Mouse (Mus musculus) hindbrain, embryonic 12.5 days (tissue): ENCODE measurements around the gene Olfr1333. TPM values are rescaled to one million over a fixed set of nuclear protein-coding genes. Genes with fewer than 3 reads are reported as not detected.
"Not testable (repeated sequence)": the region's sequence is repeated elsewhere in the genome, so short reads cannot be mapped to it uniquely, and the experiment has no call there.

Experiments used
- ATAC-seq: fragments of 200-750 bp; cut with Nextera tagmentation; 2 replicates; pipeline ENCODE4 v1.8.0; 2017; ENCODE audit warnings: moderate TSS enrichment; ENCODE audit not compliant: low FRiP score
- H3K27ac ChIP-seq: fragments of 300-500 bp; sonication (generic); 2 replicates; pipeline ENCODE4 v1.5.1; 2016; ENCODE audit warnings: mild to moderate bottlenecking
- H3K27me3 ChIP-seq: fragments of 300-500 bp; sonication (generic); 2 replicates; pipeline ENCODE4 v1.6.1; 2016; ENCODE audit warnings: mild to moderate bottlenecking
- H3K36me3 ChIP-seq: fragments of 300-500 bp; sonication (generic); 2 replicates; pipeline ENCODE4 v1.6.1; 2016; ENCODE audit warnings: mild to moderate bottlenecking
- H3K4me1 ChIP-seq: fragments of 300-500 bp; sonication (generic); 2 replicates; pipeline ENCODE4 v1.6.1; 2016
- H3K4me2 ChIP-seq: fragments of 300-500 bp; sonication (generic); replicated peaks from 2 replicates; pipeline ENCODE4 v1.6.1; 2016; ENCODE audit warnings: mild to moderate bottlenecking
- H3K4me3 ChIP-seq: fragments of 300-500 bp; sonication (generic); 2 replicates; pipeline ENCODE4 v1.5.1; 2016; ENCODE audit warnings: mild to moderate bottlenecking
- H3K9ac ChIP-seq: fragments of 300-500 bp; sonication (generic); 2 replicates; pipeline ENCODE4 v1.6.1; 2016; ENCODE audit warnings: mild to moderate bottlenecking, moderate library complexity
- H3K9me3 ChIP-seq: fragments of 300-500 bp; sonication (generic); replicated peaks from 2 replicates; pipeline ENCODE4 v1.6.1; 2016; ENCODE audit warnings: mild to moderate bottlenecking
- WGBS: fragments of 180-500 bp; shearing (Covaris S2); methylation state at CpG from one replicate; pipeline ENCODE4 v1.1.7; 2016; 5-methylcytosine and 5-hydroxymethylcytosine counted together
- polyA plus RNA-seq: library from polyadenylated mRNA; unstranded; fragments of >200 nt; fragmentation: Nextera tagmentation; extraction: Ambion mirVana; gene quantifications from 2 replicates; pipeline ENCODE4 v1.2.1, GENCODE M21; 2016

Gene Olfr1333
- not detected in 2 replicates for polyA plus RNA-seq

- Histone ChIP-seq H3K9ac (no peak within 1 kb of the TSS), H3K4me1 (no peaks in the 10 kb centered on the region), H3K27me3 (no peaks in the 10 kb centered on the region), H3K9me3 (no peaks in the 10 kb centered on the region), H3K4me3 (no peak within 1 kb of the TSS), H3K27ac (no peak within 1 kb of the TSS), H3K4me2 (no peak within 1 kb of the TSS), H3K36me3 (no peaks in the 10 kb centered on the region)
- WGBS, result 100% methylated on average over 1 of the region's 1 CpGs
- ATAC-seq, result no peak
Observed at GRCm38 (mm10) chr4:118836179-118836578, at the start of gene Olfr1333. TSS of gene Olfr1333 (minus strand) at chr4:118836279.

DNA sequence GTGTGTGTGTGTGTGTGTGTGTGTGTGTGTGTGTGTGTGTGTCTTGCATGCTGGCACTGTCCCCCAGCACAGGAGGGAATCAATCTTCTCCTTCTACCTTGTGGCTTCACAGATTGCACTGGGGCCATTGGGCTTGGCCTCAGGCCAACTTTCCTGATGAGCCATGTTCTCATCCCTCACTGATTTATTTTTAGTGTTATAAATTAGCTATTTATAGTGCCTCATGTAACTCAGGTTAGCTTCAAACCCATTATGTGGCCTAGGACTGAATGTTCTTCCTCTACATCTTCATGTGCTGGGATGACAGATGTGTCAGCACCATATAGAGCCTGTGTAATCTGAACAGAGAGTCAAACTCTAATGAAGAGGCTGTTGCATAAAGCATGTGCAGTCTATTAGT is 31.5 kb upstream of the Olfr1333 start:
- no peak overlapping the region for H3K9ac ChIP-seq
- no peaks in the 10 kb centered on the region for H3K4me1 ChIP-seq
- H3K27me3 ChIP-seq, result no peaks in the 10 kb centered on the region
- no peaks in the 10 kb centered on the region for H3K36me3 ChIP-seq
- H3K4me3 ChIP-seq, result no peak overlapping the region
- no peak overlapping the region for H3K4me2 ChIP-seq
- no peak overlapping the region for H3K27ac ChIP-seq
- no peaks in the 10 kb centered on the region for H3K9me3 ChIP-seq
- no peak for ATAC-seq

DNA sequence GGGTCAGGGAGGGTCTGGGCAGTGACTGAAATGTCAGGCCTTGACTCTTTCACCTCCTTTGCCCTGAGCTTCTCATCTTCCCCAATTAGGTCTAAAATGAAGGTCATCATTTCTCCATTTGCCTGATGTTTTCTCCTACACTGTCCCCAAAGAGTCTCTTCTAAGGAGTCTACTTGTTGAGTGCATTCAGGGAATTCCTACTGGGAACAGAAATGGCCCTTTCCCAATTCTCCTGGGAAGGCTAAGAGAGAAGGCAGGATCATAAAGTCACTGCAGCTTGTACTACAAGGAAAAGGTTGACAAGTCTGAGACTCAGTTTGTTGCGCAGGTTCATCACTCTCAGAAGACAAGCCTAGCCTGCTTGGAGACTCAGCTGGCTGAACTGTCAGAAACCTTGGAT is 28.3 kb upstream of the Olfr1333 start, which contains the start of gene Olfr1331:
Gene Olfr1331, plus strand, starts transcription at position 301 of the 400 bp plus-strand sequence.
- H3K4me1 ChIP-seq, result no peaks in the 10 kb centered on the region
- no peak within 1 kb of the TSS for H3K27ac ChIP-seq
- no peak within 1 kb of the TSS for H3K4me2 ChIP-seq
- no peaks in the 10 kb centered on the region for H3K27me3 ChIP-seq
- H3K9me3 ChIP-seq, result no peaks in the 10 kb centered on the region
- no peak for ATAC-seq
- 91% methylated on average over 1 of the region's 1 CpGs for WGBS
- H3K9ac ChIP-seq, result no peak within 1 kb of the TSS
- no peak within 1 kb of the TSS for H3K4me3 ChIP-seq
- H3K36me3 ChIP-seq, result no peaks in the 10 kb centered on the region

DNA sequence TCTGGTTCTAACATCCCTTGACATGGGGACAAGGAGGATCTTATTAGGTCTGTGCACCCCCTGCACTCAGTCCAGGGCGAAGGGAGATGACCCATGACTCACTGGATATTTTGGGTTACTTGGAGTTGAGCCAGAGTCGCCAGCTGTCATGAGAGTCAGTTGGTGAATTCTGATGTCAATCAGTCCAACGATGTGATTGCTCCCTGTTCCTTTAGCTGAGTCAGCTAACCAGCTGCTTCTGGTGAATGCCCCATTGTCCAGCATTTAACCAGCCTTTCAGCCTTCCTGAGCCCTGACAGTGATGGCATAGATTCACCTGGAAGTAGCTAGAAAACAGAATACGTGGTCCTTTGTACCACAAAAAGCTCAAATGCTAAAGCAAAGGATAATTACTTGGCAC is 26.6 kb upstream of the Olfr1333 start:
- H3K4me3 ChIP-seq, result no peak overlapping the region
- no peaks in the 10 kb centered on the region for H3K4me1 ChIP-seq
- H3K27ac ChIP-seq, result no peak overlapping the region
- H3K27me3 ChIP-seq, result no peaks in the 10 kb centered on the region
- no peak for ATAC-seq
- no peak overlapping the region for H3K9ac ChIP-seq
- H3K9me3 ChIP-seq, result no peaks in the 10 kb centered on the region
- WGBS, result 45% methylated on average over 4 of the region's 4 CpGs
- no peak overlapping the region for H3K4me2 ChIP-seq
- H3K36me3 ChIP-seq, result no peaks in the 10 kb centered on the region

DNA sequence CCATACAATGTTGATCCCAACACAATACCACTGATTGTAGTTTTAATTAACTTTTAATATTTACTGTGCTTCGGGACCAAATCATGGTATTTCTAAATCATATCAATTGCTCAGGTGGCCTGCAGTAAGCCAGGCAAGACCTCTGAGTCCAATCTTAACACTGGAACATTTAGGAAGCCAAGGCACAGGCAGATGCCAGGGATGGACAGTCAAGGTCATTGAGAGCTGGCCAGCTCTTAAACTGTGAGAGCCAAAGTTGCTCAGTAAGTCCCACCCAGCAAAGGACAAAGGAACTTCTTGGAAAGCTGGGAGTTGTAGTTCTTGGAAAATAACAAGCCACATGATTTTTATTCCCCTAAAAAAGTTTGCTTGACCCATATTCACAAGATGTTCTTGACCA is 25.7 kb upstream of the Olfr1333 start:
- Histone ChIP-seq H3K27ac (no peak overlapping the region), H3K36me3 (no peaks in the 10 kb centered on the region), H3K9ac (no peak overlapping the region), H3K27me3 (no peaks in the 10 kb centered on the region), H3K9me3 (no peaks in the 10 kb centered on the region), H3K4me1 (no peaks in the 10 kb centered on the region), H3K4me3 (no peak overlapping the region), H3K4me2 (no peak overlapping the region)
- WGBS, result 82% methylated on average over 1 of the region's 1 CpGs
- no peak for ATAC-seq

GRCm38 (mm10) chr4:118818921-118819320 is 17.2 kb downstream of the Olfr1333 start:
- H3K9ac ChIP-seq, result no peak overlapping the region
- no peaks in the 10 kb centered on the region for H3K36me3 ChIP-seq
- H3K27me3 ChIP-seq, result no peaks in the 10 kb centered on the region
- ATAC-seq, result no peak
- no peaks in the 10 kb centered on the region for H3K4me1 ChIP-seq
- H3K4me2 ChIP-seq, result no peak overlapping the region
- H3K9me3 ChIP-seq, result no peaks in the 10 kb centered on the region
- H3K27ac ChIP-seq, result no peak overlapping the region
- WGBS, result 97% methylated on average over 1 of the region's 1 CpGs
- H3K4me3 ChIP-seq, result no peak overlapping the region

- no peak within 1 kb of the TSS for H3K27ac ChIP-seq
- H3K9me3 ChIP-seq, result no peaks in the 10 kb centered on the region
- no peaks in the 10 kb centered on the region for H3K4me1 ChIP-seq
- no peak within 1 kb of the TSS for H3K4me2 ChIP-seq
- H3K4me3 ChIP-seq, result no peak within 1 kb of the TSS
- no peak within 1 kb of the TSS for H3K9ac ChIP-seq
- H3K36me3 ChIP-seq, result no peaks in the 10 kb centered on the region
- 93% methylated on average over 4 of the region's 4 CpGs for WGBS
- no peaks in the 10 kb centered on the region for H3K27me3 ChIP-seq
- no peak for ATAC-seq
Observed at GRCm38 (mm10) chr4:118809844-118810243, 26.2 kb downstream of the Olfr1333 start, which contains the start of gene Olfr1335. TSS of gene Olfr1335 (minus strand) at chr4:118809944.

DNA sequence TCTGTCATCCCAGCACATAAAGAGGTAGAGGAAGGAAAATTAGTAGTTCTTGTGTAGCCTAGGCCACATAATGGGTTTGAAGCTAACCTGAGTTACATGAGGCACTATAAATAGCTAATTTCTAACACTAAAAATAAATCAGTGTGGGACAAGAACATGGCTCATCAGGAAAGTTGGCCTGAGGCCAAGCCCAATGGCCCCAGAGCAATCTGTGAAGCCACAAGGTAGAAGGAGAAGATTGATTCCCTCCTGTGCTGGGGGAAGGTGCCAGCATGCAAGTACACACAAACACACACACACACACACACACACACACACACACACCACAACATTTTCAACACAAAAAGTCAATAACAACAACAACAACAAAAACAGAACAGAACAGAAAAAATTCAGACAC is 43.3 kb downstream of the Olfr1333 start:
- H3K9ac ChIP-seq, ATAC-seq, H3K27ac ChIP-seq, H3K36me3 ChIP-seq, H3K27me3 ChIP-seq, H3K4me3 ChIP-seq, H3K9me3 ChIP-seq, H3K4me1 ChIP-seq, H3K4me2 ChIP-seq: not testable (repeated sequence)

GRCm38 (mm10) chr4:118782486-118782885 is 53.6 kb downstream of the Olfr1333 start, which contains the start of gene Olfr1337:
TSS of gene Olfr1337 (minus strand) at chr4:118782586.
- Histone ChIP-seq H3K27ac (no peak within 1 kb of the TSS), H3K9me3 (no peaks in the 10 kb centered on the region), H3K4me2 (no peak within 1 kb of the TSS), H3K36me3 (no peaks in the 10 kb centered on the region), H3K27me3 (no peaks in the 10 kb centered on the region), H3K4me1 (no peaks in the 10 kb centered on the region), H3K9ac (no peak within 1 kb of the TSS), H3K4me3 (no peak within 1 kb of the TSS)
- 73% methylated on average over 2 of the region's 2 CpGs for WGBS
- no peak for ATAC-seq

Other genes starting within 250 kb of the Olfr1333 start
- 1.7 TPM in 2 replicates for gene Cfap57, start 215.5 kb downstream of the Olfr1333 start, polyA plus RNA-seq
- gene Ebna1bp2, start 215.5 kb downstream of the Olfr1333 start, polyA plus RNA-seq, result 151 and 160 TPM in 2 replicates
- not detected in 2 replicates for gene Olfr62, start 177.3 kb downstream of the Olfr1333 start, polyA plus RNA-seq
- 0.09 TPM in 1 of 2 replicates, not detected in the other for gene Olfr1342, start 143.5 kb downstream of the Olfr1333 start, polyA plus RNA-seq
- not detected in 2 replicates for gene Olfr1341, start 132.8 kb downstream of the Olfr1333 start, polyA plus RNA-seq
- not detected in 2 replicates for gene Olfr1340, start 116.1 kb downstream of the Olfr1333 start, polyA plus RNA-seq
- not detected in 2 replicates for gene Olfr1339, start 104.1 kb downstream of the Olfr1333 start, polyA plus RNA-seq
- gene Olfr1338, start 77.5 kb downstream of the Olfr1333 start, polyA plus RNA-seq, result not detected in 2 replicates
- gene Olfr1337, start 53.7 kb downstream of the Olfr1333 start, polyA plus RNA-seq, result not detected in 2 replicates
- not detected in 2 replicates for gene Olfr1335, start 26.3 kb downstream of the Olfr1333 start, polyA plus RNA-seq
- not detected in 2 replicates for gene Olfr1331, start 28.4 kb upstream of the Olfr1333 start, polyA plus RNA-seq
- gene Olfr1330, start 52.3 kb upstream of the Olfr1333 start, polyA plus RNA-seq, result not detected in 2 replicates
- not detected in 2 replicates for gene Olfr1329, start 81.2 kb upstream of the Olfr1333 start, polyA plus RNA-seq
- gene Olfr1328, start 102.3 kb upstream of the Olfr1333 start, polyA plus RNA-seq, result not detected in 2 replicates
- not detected in 2 replicates for gene Lao1, start 125.3 kb upstream of the Olfr1333 start, polyA plus RNA-seq